Mouse (Mus musculus): ENCODE measurements around the gene Gm3147. TPM values are rescaled to one million over a fixed set of nuclear protein-coding genes. Genes with fewer than 3 reads are reported as not detected.

Gene Gm3147
- not detected in 2 replicates for polyA plus RNA-seq (2012)

GRCm38 (mm10) chr5:94616242-94616641 lies at the start of gene Gm3147:
Gene Gm3147 (minus strand): TSS chr5:94616342.

GRCm38 (mm10) chr5:94648082-94648481 lies 31.9 kb upstream of the Gm3147 start, which contains the start of gene Gm6205:
Gene Gm6205 (plus strand): TSS chr5:94648382.

GRCm38 (mm10) chr5:94623679-94624078 lies 7.5 kb upstream of the Gm3147 start, which contains the start of gene Gm6509:
Gene Gm6509 (plus strand): TSS chr5:94623979.

Other genes starting within 250 kb of the Gm3147 start
- gene Gm7682, start 170.6 kb downstream of the Gm3147 start, polyA plus RNA-seq (2012): not detected in 2 replicates
- not detected in 2 replicates for gene Gm3139, start 90.1 kb downstream of the Gm3147 start, polyA plus RNA-seq (2012)
- gene Gm6509, start 7.6 kb upstream of the Gm3147 start, polyA plus RNA-seq (2012): not detected in 2 replicates
- not detected in 2 replicates for gene Gm6205, start 32.0 kb upstream of the Gm3147 start, polyA plus RNA-seq (2012)
- gene Gm3183, start 249.1 kb upstream of the Gm3147 start, polyA plus RNA-seq (2012): not detected in 2 replicates